Mouse (Mus musculus) CD4-positive helper T cell, adult 2 months (primary cell): ENCODE results near the gene Slc51b.
A peak's percentile ranks its signal among the peaks of the same experiment; 100 is the strongest.

Experiments
- DNase-seq: peaks from one replicate; pipeline ENCODE4 v3.0.0-alpha.2; 2012; ENCODE audit warnings: low read depth, missing footprints, low spot score

Slc51b gene

DNA sequence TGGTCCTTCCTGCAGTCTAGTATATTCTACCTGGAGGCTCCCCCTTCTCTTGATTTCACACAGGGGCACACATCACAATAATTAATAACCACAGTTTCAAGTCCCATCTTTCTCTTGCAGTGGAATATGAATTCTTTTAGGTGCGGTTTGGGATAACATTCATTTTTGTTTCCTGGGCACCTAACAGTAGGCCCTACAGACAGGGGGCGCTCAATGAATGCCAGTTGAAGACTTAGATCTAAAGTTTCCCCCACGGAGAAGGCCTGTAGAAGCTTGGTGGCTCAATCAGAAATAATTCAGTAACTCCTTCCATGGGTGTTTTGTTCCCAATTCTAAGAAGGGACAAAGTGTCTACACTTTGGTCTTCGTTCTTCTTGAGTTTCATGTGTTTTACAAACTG, 50.3 kb downstream of the Slc51b start:
- DNase-seq: peak; percentile 10

DNA sequence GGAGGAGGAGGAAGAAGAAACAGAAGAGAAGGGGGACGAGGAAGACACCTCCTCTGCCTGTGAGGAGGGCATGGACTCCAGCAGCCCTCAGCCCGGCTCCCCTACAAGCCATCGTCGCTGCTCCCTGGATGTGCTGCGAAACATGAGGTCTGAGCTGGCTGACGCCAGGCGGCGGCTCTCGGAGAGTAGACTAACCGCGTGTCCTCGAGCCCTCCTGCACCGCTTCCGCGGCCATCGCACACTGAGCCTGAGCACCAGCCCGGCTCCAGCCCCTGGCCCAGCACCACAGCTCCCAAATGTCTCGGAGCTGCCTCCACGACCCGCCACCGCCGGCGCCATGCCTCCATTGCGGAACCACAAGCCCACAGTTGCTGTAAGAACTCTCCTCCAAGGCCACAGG, 51.0 kb downstream of the Slc51b start:
- DNase-seq: no peak

DNA sequence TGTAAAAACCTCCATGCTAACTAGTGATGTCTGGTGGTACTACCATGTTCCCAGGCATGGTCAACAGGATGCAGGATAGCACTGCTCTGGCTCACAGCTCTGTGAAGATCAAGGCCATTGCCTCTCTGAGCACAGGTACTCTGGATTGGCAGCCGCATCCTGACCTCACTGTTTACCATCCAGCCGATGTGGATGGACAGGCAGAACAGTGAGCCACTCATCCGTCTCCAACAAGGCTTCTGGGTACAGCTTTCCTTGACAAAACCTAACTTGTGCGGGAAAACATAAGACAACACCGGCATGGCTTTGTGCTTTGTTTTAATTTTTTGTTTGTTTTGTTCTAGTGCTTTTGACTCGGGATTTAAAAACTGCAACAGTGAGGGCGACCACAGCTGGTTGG, 57.0 kb downstream of the Slc51b start:
- DNase-seq: no peak

DNA sequence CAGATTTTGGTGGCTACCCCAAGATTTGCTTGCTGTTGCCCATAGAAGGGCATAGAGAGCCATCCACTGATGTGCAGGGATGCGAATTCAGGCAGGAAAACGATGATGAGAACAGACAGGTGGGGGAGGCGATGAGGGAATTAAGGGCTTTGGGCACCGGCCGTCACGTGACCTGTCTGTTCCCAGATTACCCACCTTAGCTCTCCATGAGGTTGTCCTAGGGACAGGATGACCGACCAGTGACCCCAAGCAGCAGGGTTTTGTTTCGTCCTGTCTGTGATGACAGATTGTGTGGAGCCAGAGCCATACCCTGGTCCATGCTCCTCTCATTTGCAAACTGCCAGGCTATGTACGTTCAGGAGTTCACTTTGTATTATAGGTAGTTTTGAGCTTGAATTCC, 59.1 kb downstream of the Slc51b start:
- no peak for DNase-seq
